Mouse (Mus musculus) heart, adult 11 months (tissue): ENCODE measurements around the gene Id3.

Experiments
- DNase-seq: peaks from one replicate; pipeline ENCODE4 v3.0.0; 2022

Gene Id3

GRCm38 (mm10) chr4:136125458-136125857 lies 17.8 kb upstream of the Id3 start:
- peak; percentile 94 for DNase-seq

DNA sequence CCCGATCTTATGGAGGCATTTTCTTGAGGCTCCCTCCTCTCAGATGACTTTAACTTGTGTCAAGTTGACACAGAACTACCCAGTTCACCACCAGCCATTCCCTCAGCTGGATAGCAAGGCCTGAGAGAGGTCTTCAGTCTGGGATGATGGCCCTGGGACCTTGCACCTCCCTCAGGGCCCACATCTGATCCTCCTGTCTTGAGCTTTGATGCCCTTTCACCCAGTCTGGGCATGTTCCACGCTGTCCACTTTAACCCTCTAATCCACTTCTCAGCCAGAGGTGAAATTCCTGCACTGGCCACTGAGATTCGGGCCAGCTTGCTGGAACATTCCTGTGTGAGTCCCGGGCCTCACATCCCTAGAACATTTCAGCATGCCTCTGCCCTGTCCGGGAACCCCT lies 17.3 kb upstream of the Id3 start:
- no peak for DNase-seq

- DNase-seq, result no peak
Observed at GRCm38 (mm10) chr4:136127670-136128069, 15.6 kb upstream of the Id3 start.

DNA sequence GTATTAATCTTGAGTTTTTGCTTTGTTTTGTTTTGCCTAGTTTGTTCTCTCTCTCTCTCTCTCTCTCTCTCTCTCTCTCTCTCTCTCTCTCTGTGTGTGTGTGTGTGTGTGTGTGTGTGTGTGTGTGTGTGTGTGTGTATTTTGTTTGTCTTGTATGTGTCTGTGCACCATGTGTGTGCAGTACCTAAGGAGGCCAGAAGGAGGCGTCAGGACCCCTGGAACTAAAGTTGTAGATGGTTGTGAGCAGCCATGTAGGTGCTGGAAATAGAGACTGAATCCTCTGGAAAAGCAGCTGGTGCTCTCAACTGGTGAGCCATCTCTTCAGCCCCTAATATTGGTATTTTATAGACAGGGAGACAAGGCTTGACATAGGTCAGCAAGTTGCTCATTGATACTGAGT lies 13.5 kb upstream of the Id3 start:
- DNase-seq, result no peak

DNA sequence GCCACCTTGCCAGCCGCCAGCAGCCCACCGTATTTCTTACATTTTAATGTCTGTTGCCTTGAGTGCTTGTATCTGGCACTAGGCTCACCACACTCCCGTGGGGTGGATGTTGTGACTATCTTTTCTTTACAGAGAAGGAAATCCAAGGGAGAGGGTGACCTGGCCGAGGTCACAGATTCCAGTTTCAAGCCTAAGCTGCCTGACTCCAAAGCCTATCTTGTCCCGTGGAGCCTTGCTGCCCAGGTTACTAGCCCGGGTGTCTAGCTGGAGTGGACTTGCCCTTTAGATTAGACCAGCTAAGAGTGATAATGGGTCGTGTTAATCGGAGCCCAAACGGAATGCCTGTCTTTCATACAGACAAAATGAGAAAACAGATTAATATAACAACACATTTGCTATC lies 9.5 kb upstream of the Id3 start:
- DNase-seq, result no peak

- peak; percentile 95 for DNase-seq
Observed at GRCm38 (mm10) chr4:136134418-136134977, 8.8 kb upstream of the Id3 start.

- peak; percentile 97 for DNase-seq
Observed at GRCm38 (mm10) chr4:136134978-136135873, 8.1 kb upstream of the Id3 start.

DNA sequence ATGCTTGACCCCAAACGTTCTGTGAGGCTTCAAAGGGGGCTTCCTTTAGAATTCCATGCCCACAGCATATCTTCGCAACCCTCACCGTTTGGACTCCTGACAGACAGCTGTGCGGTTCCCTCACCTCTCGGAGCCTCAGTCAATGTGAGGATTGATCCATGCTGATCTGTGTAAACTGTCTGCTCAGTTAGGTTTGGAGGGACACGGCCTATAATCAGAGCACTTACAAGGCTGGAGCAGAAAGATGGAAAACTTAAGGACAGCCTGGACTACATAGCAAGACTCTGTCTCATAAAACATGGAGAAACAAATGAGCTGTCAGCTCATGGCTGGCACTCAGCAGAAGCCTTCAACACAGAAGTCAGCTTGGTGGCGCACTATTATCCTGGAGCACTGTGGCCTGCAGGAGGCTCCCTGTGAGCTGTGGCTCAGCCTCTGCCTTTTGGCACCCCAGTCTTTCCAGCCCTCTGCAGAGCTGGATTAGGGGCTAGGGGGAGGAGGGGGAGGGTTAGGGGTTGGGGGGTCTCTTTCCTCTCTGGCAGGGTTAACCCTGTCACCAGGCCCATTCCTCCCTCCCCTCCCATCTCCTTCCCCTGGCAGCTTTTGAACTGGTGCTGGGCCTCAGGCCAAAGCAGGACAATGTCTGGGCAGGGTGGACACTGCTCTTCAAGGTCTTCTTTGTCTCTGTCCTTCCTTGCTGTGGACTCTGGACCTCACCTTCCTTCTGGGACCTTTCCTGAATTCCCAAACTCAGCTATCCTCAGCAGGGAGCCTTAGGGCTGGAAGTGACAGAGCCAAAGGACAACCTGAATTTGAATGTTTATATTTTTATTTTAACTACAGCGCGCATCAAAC lies 7.2 kb upstream of the Id3 start:
- peak; percentile 95 for DNase-seq

GRCm38 (mm10) chr4:136139326-136140110 lies 3.8 kb upstream of the Id3 start:
- DNase-seq, result peak; percentile 96

DNA sequence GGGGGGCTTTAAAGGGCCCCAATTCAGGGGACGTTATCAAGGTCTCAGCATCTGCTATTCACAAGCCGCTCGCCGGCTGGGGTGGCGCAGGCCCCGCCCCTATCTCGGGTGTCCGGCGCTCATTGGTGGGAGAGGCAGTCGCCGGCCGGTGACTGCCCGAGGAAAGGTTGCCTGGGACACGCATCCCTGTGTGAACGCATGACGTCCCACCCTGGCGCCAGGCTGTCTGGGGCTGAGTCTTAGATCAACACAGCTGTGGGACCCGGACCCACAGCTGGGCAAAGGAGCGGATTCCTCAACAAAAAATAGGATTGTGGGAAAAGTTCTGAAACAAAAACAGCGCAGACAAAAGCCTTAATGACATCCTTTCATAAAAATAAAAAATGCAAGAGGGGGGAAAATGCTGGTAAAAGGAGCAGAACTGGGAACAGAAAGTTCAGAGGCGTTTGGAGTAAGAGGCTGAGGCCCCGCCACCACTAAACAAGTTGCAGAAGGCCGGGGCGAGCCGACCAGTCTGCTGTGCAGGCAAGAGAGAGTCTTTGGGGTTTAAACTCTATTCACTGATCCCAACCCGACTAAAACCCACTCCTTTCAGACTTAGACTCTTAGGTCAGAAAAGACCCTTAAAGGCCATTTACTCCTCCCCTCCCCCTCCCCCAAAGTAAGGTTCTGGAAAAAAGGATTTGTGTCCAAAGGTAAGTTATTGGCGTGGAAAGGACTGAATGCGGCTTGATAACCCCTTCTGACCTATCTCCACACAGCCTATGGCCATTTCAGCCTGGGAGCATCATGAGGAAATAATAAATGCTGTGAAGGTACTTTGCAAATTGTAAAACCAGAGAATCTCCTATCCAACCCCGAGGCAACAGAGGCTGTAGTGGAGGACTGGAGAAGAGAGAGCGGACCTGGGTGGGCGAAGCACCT lies 2.7 kb upstream of the Id3 start:
- DNase-seq, result peak; percentile 100

GRCm38 (mm10) chr4:136142267-136143192 lies 767 bp upstream of the Id3 start:
- DNase-seq, result peak; percentile 96

DNA sequence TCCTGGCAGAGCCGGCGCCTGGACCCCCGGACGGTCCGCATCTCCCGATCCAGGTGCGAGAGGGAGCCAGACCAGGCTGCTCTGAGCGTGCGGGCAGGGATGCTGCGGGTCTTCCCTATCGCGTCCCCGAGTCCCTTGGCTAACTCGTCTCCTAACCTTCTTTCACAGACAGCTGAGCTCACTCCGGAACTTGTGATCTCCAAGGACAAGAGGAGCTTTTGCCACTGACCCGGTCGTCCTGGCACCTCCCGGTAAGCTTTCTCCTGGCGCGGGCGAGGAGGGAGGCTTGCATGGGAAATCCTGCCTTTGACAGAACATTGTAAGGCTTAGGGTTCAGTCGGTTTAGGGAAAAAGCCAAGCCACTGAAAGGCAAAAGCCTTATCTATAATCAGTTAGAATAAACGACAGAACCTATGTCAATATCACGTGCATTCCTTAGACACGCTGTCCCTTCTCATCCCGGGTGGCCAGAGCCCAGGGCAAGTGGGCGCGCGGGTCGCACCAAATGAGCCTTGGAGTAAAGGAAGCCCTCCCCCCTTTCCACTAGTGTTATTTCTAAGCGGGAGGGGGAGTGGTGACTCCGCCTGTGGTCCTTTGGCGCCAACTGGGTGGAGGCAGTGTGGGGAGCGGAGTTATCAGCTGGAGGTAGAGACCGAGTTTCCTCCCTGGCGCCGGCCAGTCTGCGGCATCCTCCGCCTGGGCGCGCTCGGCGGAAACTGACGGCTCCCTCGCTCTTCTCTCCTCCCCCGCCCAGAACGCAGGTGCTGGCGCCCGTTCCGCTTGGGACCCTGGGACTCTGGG lies 1.0 kb downstream of the Id3 start:
- DNase-seq, result peak; percentile 100

GRCm38 (mm10) chr4:136144927-136145292 lies 1.6 kb downstream of the Id3 start:
- DNase-seq, result no peak

GRCm38 (mm10) chr4:136145362-136145885 lies 2.1 kb downstream of the Id3 start:
- no peak for DNase-seq

- peak; percentile 93 for DNase-seq
Observed at GRCm38 (mm10) chr4:136145991-136146711, 2.9 kb downstream of the Id3 start.

DNA sequence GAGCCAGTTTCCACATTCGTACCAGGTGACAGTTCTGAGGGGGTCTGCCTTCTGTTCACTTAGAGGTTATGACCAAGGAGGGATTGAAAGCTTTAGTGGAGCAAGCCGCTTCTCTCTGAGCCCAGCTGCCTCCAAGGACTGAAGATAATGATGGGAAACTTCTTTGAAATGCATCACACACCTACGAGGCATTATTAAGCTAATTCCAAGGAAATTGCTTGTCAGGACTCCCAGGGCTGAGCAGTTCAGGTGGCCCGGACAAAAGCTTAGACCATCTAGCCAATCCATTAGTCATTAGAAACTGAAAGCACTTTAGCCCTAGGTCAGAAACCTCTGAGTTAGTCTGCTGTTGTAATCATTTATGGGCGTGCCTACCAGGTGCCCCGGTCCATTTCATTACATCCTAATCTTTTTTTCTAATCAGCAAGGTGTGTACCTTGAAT lies 3.4 kb downstream of the Id3 start:
- peak; percentile 97 for DNase-seq

- peak; percentile 99 for DNase-seq
Observed at GRCm38 (mm10) chr4:136147436-136148135, 4.3 kb downstream of the Id3 start.
